Mouse (Mus musculus): Measurements from ENCODE around the gene Xpot.

Xpot gene

GRCm38 (mm10) chr10:121571511-121572147 lies 54.5 kb downstream of the Xpot start:
- no peak for DNase-seq

GRCm38 (mm10) chr10:121571031-121571430 lies 55.1 kb downstream of the Xpot start:
- no peak for DNase-seq

GRCm38 (mm10) chr10:121569796-121570195 lies 56.3 kb downstream of the Xpot start:
- no peak for DNase-seq

GRCm38 (mm10) chr10:121569001-121569589 lies 57.0 kb downstream of the Xpot start:
- no peak for DNase-seq

GRCm38 (mm10) chr10:121568534-121568933 lies 57.6 kb downstream of the Xpot start:
- no peak for DNase-seq

- DNase-seq: no peak
Measured at GRCm38 (mm10) chr10:121568026-121568425, 58.1 kb downstream of the Xpot start.

- no peak for DNase-seq
Measured at GRCm38 (mm10) chr10:121564447-121564846, 61.7 kb downstream of the Xpot start.

- no peak for DNase-seq
Measured at GRCm38 (mm10) chr10:121558231-121558630, 67.9 kb downstream of the Xpot start.

- no peak for DNase-seq
Measured at GRCm38 (mm10) chr10:121556263-121556662, 69.9 kb downstream of the Xpot start.

GRCm38 (mm10) chr10:121550334-121550733 lies 75.8 kb downstream of the Xpot start:
- no peak for DNase-seq

- no peak for DNase-seq
Measured at GRCm38 (mm10) chr10:121549670-121550069, 76.5 kb downstream of the Xpot start.

- no peak for DNase-seq
Measured at GRCm38 (mm10) chr10:121547162-121547561, 79.0 kb downstream of the Xpot start.

- no peak for DNase-seq
Measured at GRCm38 (mm10) chr10:121543577-121543976, 82.6 kb downstream of the Xpot start.

GRCm38 (mm10) chr10:121542156-121542555 lies 84.0 kb downstream of the Xpot start:
- no peak for DNase-seq
